Mouse (Mus musculus): ENCODE results near the gene Clic1. TPM values are rescaled to one million over a fixed set of nuclear protein-coding genes. Genes with fewer than 3 reads are reported as not detected.

The Clic1 gene
- polyA plus RNA-seq, 1 experiment from 2014 or later = 99.6 TPM

GRCm38 (mm10) chr17:35048932-35049440 lies 780 bp upstream of the Clic1 start:
- Histone ChIP-seq H3K27ac (no peak overlapping the region), H3K27me3 (no peaks in the 10 kb centered on the region), H3K4me2 (replicated peaks) (peak overlapping the region; percentile 69), H3K36me3 (peaks cover 7% of the 10 kb centered on the region), H3K4me1 (replicated peaks) (peaks cover 67% of the 10 kb centered on the region), H3K9me3 (no peaks in the 10 kb centered on the region), H3K9ac (replicated peaks) (no peak overlapping the region), H3K4me3 (replicated peaks) (no peak overlapping the region)
- WGBS = 65% methylated on average over 5 of the region's 5 CpGs
- ATAC-seq = no peak

- WGBS = under 1% methylated on average over 27 of the region's 27 CpGs
- Histone ChIP-seq H3K9ac (replicated peaks) (peak overlapping the region; percentile 71), H3K36me3 (peaks cover 16% of the 10 kb centered on the region), H3K4me2 (replicated peaks) (peak overlapping the region; percentile 69), H3K27ac (peak overlapping the region; percentile 88), H3K4me1 (replicated peaks) (peaks cover 67% of the 10 kb centered on the region), H3K9me3 (no peaks in the 10 kb centered on the region), H3K4me3 (replicated peaks) (peak overlapping the region; percentile 46), H3K27me3 (no peaks in the 10 kb centered on the region)
- no peak for ATAC-seq
These were observed 472 bp downstream of the Clic1 start for GRCm38 (mm10) chr17:35050126-35050750.

GRCm38 (mm10) chr17:35051156-35052086 lies 1.7 kb downstream of the Clic1 start:
- Histone ChIP-seq H3K4me1 (replicated peaks) (peaks cover 58% of the 10 kb centered on the region), H3K27ac (peak overlapping the region; percentile 90), H3K36me3 (peaks cover 25% of the 10 kb centered on the region), H3K27me3 (no peaks in the 10 kb centered on the region), H3K9me3 (no peaks in the 10 kb centered on the region), H3K4me3 (replicated peaks) (peak overlapping the region; percentile 46), H3K9ac (replicated peaks) (peak overlapping the region; percentile 76), H3K4me2 (replicated peaks) (peak overlapping the region; percentile 69)
- WGBS = 2% methylated on average over 21 of the region's 21 CpGs
- peak; percentile 43 for ATAC-seq

- Histone ChIP-seq H3K27me3 (no peaks in the 10 kb centered on the region), H3K4me2 (replicated peaks) (peak overlapping the region; percentile 69), H3K9ac (replicated peaks) (peak overlapping the region; percentile 76), H3K4me3 (replicated peaks) (peak overlapping the region; percentile 46), H3K27ac (peak overlapping the region; percentile 90), H3K9me3 (no peaks in the 10 kb centered on the region), H3K4me1 (replicated peaks) (peaks cover 52% of the 10 kb centered on the region), H3K36me3 (peaks cover 25% of the 10 kb centered on the region)
- 77% methylated on average over 12 of the region's 12 CpGs for WGBS
- no peak for ATAC-seq
These were observed 2.6 kb downstream of the Clic1 start for GRCm38 (mm10) chr17:35052271-35052798.

GRCm38 (mm10) chr17:35055691-35056495 lies 6.1 kb downstream of the Clic1 start:
- Histone ChIP-seq H3K9ac (replicated peaks) (no peak overlapping the region; the same call in 1 of the 2 replicates), H3K9me3 (no peaks in the 10 kb centered on the region), H3K4me3 (replicated peaks) (no peak overlapping the region), H3K36me3 (peaks cover 30% of the 10 kb centered on the region), H3K4me1 (replicated peaks) (peaks cover 41% of the 10 kb centered on the region), H3K27me3 (no peaks in the 10 kb centered on the region), H3K4me2 (replicated peaks) (no peak overlapping the region), H3K27ac (no peak overlapping the region)
- no peak for ATAC-seq
- WGBS = 91% methylated on average over 7 of the region's 7 CpGs

- ATAC-seq = no peak
- H3K36me3 ChIP-seq = peaks cover 40% of the 10 kb centered on the region
- H3K4me2 ChIP-seq (replicated peaks) = no peak overlapping the region
- no peaks in the 10 kb centered on the region for H3K27me3 ChIP-seq
- peaks cover 38% of the 10 kb centered on the region for H3K4me1 ChIP-seq (replicated peaks)
- H3K9me3 ChIP-seq = no peaks in the 10 kb centered on the region
- H3K9ac ChIP-seq (replicated peaks) = no peak overlapping the region
- no peak overlapping the region for H3K27ac ChIP-seq
- H3K4me3 ChIP-seq (replicated peaks) = no peak overlapping the region
- 85% methylated on average over 3 of the region's 3 CpGs for WGBS
These were observed 7.3 kb downstream of the Clic1 start for GRCm38 (mm10) chr17:35057090-35057489.

- Histone ChIP-seq H3K27me3 (peaks cover 5% of the 10 kb centered on the region; the same call in 1 of the 2 replicates), H3K4me2 (replicated peaks) (peak overlapping the region; percentile 86), H3K36me3 (peaks cover 48% of the 10 kb centered on the region), H3K4me1 (replicated peaks) (peaks cover 29% of the 10 kb centered on the region), H3K9me3 (no peaks in the 10 kb centered on the region), H3K27ac (peak overlapping the region; percentile 88; the same call in 1 of the 2 replicates), H3K9ac (replicated peaks) (peak overlapping the region; percentile 91; the same call in 1 of the 2 replicates), H3K4me3 (replicated peaks) (peak overlapping the region; percentile 88)
- 70% methylated on average over 9 of the region's 9 CpGs for WGBS
- peak; percentile 18; the same call in 1 of the 2 replicates for ATAC-seq
These were observed 8.6 kb downstream of the Clic1 start for GRCm38 (mm10) chr17:35058316-35058715.

GRCm38 (mm10) chr17:35058911-35059892 lies 9.4 kb downstream of the Clic1 start, which contains the start of gene Ddah2:
Gene Ddah2 (plus strand): TSS chr17:35059035.
- Histone ChIP-seq H3K27ac (peak within 1 kb of the TSS; percentile 88), H3K9me3 (no peaks in the 10 kb centered on the region), H3K36me3 (peaks cover 46% of the 10 kb centered on the region), H3K4me2 (replicated peaks) (peak within 1 kb of the TSS; percentile 86), H3K27me3 (peaks cover 14% of the 10 kb centered on the region), H3K9ac (replicated peaks) (peak within 1 kb of the TSS; percentile 91), H3K4me1 (replicated peaks) (peaks cover 30% of the 10 kb centered on the region), H3K4me3 (replicated peaks) (peak within 1 kb of the TSS; percentile 88)
- under 1% methylated on average over 57 of the region's 57 CpGs for WGBS
- ATAC-seq = peak; percentile 90

GRCm38 (mm10) chr17:35060071-35060470 lies 10.3 kb downstream of the Clic1 start:
- H3K27ac ChIP-seq = no peak overlapping the region
- peak overlapping the region; percentile 91 for H3K9ac ChIP-seq (replicated peaks)
- peaks cover 41% of the 10 kb centered on the region for H3K36me3 ChIP-seq
- ATAC-seq = peak; percentile 10
- peaks cover 19% of the 10 kb centered on the region for H3K27me3 ChIP-seq
- H3K4me2 ChIP-seq (replicated peaks) = peak overlapping the region; percentile 86
- WGBS = 31% methylated on average over 14 of the region's 14 CpGs
- no peaks in the 10 kb centered on the region for H3K9me3 ChIP-seq
- peaks cover 39% of the 10 kb centered on the region for H3K4me1 ChIP-seq (replicated peaks)
- H3K4me3 ChIP-seq (replicated peaks) = peak overlapping the region; percentile 88

- H3K27me3 ChIP-seq = peaks cover 26% of the 10 kb centered on the region
- H3K9me3 ChIP-seq = no peaks in the 10 kb centered on the region
- peak overlapping the region; percentile 86 for H3K4me2 ChIP-seq (replicated peaks)
- no peak for ATAC-seq
- H3K27ac ChIP-seq = no peak overlapping the region
- H3K4me1 ChIP-seq (replicated peaks) = peaks cover 46% of the 10 kb centered on the region
- peaks cover 36% of the 10 kb centered on the region for H3K36me3 ChIP-seq
- H3K9ac ChIP-seq (replicated peaks) = peak overlapping the region; percentile 91
- 64% methylated on average over 22 of the region's 22 CpGs for WGBS
- H3K4me3 ChIP-seq (replicated peaks) = peak overlapping the region; percentile 88
These were observed 11.1 kb downstream of the Clic1 start for GRCm38 (mm10) chr17:35060737-35061297.

Data from midbrain, embryonic 13.5 days (tissue).